In the genomic region with DNA sequence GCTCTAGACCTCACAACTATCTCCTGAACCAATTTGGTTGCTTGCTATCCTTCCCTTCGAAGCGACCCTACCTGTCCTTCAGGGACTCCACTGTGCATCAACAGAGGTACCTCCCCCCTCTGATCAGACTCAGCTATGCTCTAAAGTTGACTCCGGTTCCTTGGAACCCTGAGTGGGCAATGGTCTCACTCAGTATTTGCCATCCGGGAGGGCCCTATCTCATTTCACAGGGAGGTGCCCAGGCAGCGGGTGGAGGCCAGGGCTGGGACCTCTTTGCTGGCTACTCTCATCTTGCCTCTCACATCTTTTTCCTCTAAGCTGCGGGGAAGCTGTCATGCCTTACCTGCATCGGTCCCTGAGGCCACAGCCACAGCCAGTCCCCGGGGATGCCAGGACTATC, we compare ENCODE assay signal across 23 mouse cellular contexts. TPM values are rescaled to one million over a fixed set of nuclear protein-coding genes. Genes with fewer than 3 reads are reported as not detected.
"Had no signal": no experiment of that assay in that cellular context is flagged by ENCODE, and none has a peak within 500 bp of the region (broad histone marks: within the 10 kb centered on the region; RNA-seq: fewer than 3 reads in every experiment).

Capn9 (plus strand) TSS at position 301 of the 400 bp plus-strand sequence.

- H3K9me3 ChIP-seq: liver, embryonic 13.5 days; midbrain, embryonic 12.5 days; midbrain, embryonic 15.5 days; neural tube, embryonic 12.5 days; neural tube, embryonic 15.5 days had no signal

- H3K27ac ChIP-seq: layer of hippocampus, adult 2 months; left cerebral cortex, adult 2 months; liver, embryonic 13.5 days; macrophage; midbrain, embryonic 12.5 days; midbrain, embryonic 15.5 days; neural tube, embryonic 12.5 days; neural tube, embryonic 15.5 days had no signal

- H3K36me3 ChIP-seq: liver, embryonic 13.5 days; midbrain, embryonic 12.5 days; midbrain, embryonic 15.5 days; neural tube, embryonic 12.5 days; neural tube, embryonic 15.5 days had no signal

- DNase-seq: kidney, adult 18-20 months; kidney, adult 9 months; kidney, postnatal 14 days; kidney, postnatal 4 days; layer of hippocampus, adult 9-11 months; layer of hippocampus, postnatal 36 days; liver, embryonic 13.5 days; lung, adult 2 months; lung, postnatal 14 days; right cerebral cortex, adult 18-20 months; right cerebral cortex, postnatal 4 days; spleen, adult 18-20 months; thymus, adult 18-20 months; thymus, postnatal 36 days had no signal

- H3K27me3 ChIP-seq: liver, embryonic 13.5 days; midbrain, embryonic 12.5 days; midbrain, embryonic 15.5 days; neural tube, embryonic 12.5 days; neural tube, embryonic 15.5 days had no signal

- H3K4me2 ChIP-seq: liver, embryonic 13.5 days; midbrain, embryonic 12.5 days; midbrain, embryonic 15.5 days; neural tube, embryonic 12.5 days; neural tube, embryonic 15.5 days had no signal

- H3K9ac ChIP-seq: liver, embryonic 13.5 days; midbrain, embryonic 12.5 days; midbrain, embryonic 15.5 days; neural tube, embryonic 12.5 days; neural tube, embryonic 15.5 days had no signal

- H3K4me3 ChIP-seq: layer of hippocampus, adult 2 months; left cerebral cortex, adult 2 months; liver, embryonic 13.5 days; midbrain, embryonic 12.5 days; midbrain, embryonic 15.5 days; neural tube, embryonic 12.5 days; neural tube, embryonic 15.5 days had no signal

- ATAC-seq: midbrain, embryonic 15.5 days had no signal

- H3K4me1 ChIP-seq: midbrain, embryonic 15.5 days; neural tube, embryonic 12.5 days had no signal

RNA-seq across cellular contexts. Expression of gene Capn9, which starts in this region (rescaled TPM):
- polyA plus RNA-seq: kidney, embryonic 16.5 days; liver, adult 2 months; macrophage; midbrain, embryonic 15.5 days; neural tube, embryonic 12.5 days had no signal
